Mouse (Mus musculus) intestine, embryonic 16.5 days (tissue): ENCODE measurements around the gene Adamts3. TPM values are rescaled to one million over a fixed set of nuclear protein-coding genes. Genes with fewer than 3 reads are reported as not detected.

Source experiments
- ATAC-seq: fragments of 200-750 bp; cut with Nextera tagmentation; 2 replicates; pipeline ENCODE4 v1.8.0; 2017; ENCODE audit warnings: moderate TSS enrichment, moderate library complexity
- H3K27ac ChIP-seq: fragments of 300-500 bp; sonication (generic); 2 replicates; pipeline ENCODE4 v1.5.1; 2014; ENCODE audit warnings: mild to moderate bottlenecking, low read length
- H3K27me3 ChIP-seq: fragments of 300-500 bp; sonication (generic); replicated peaks from 2 replicates; pipeline ENCODE4 v1.6.1; 2014; ENCODE audit warnings: low read length, control low read depth, mixed read lengths; ENCODE audit not compliant: control insufficient read depth, insufficient read depth
- H3K36me3 ChIP-seq: fragments of 300-500 bp; sonication (generic); 2 replicates; pipeline ENCODE4 v1.6.1; 2014; ENCODE audit warnings: low read length, control low read depth; ENCODE audit not compliant: control insufficient read depth, insufficient read depth
- H3K4me1 ChIP-seq: fragments of 300-500 bp; sonication (generic); 2 replicates; pipeline ENCODE4 v1.6.1; 2014; ENCODE audit warnings: low read length, control low read depth, mixed read lengths; ENCODE audit not compliant: control insufficient read depth, insufficient read depth
- H3K4me2 ChIP-seq: fragments of 300-500 bp; sonication (generic); 2 replicates; pipeline ENCODE4 v1.6.1; 2014; ENCODE audit warnings: low read depth, low read length, control low read depth
- H3K4me3 ChIP-seq: fragments of 300-500 bp; sonication (generic); 2 replicates; pipeline ENCODE4 v1.5.1; 2014; ENCODE audit warnings: mild to moderate bottlenecking, low read length
- H3K9ac ChIP-seq: fragments of 300-500 bp; sonication (generic); 2 replicates; pipeline ENCODE4 v1.6.1; 2014; ENCODE audit warnings: low read depth, low read length
- H3K9me3 ChIP-seq: fragments of 300-500 bp; sonication (generic); 2 replicates; pipeline ENCODE4 v1.6.1; 2016; ENCODE audit warnings: low read length, control low read depth; ENCODE audit not compliant: control insufficient read depth
- WGBS: fragments of 180-500 bp; shearing (Covaris S2); extraction: QIAGEN DNeasy Blood & Tissue Kit; methylation state at CpG from one replicate; pipeline ENCODE4 v1.1.7; 2014; 5-methylcytosine and 5-hydroxymethylcytosine counted together
- polyA plus RNA-seq: library from polyadenylated mRNA; unstranded; fragments of >200 nt; fragmentation: Nextera tagmentation; extraction: Ambion mirVana; gene quantifications from 2 replicates; pipeline ENCODE4 v1.2.1, GENCODE M21; 2015

Gene Adamts3
- 1.4 and 1.5 TPM in 2 replicates for polyA plus RNA-seq

DNA sequence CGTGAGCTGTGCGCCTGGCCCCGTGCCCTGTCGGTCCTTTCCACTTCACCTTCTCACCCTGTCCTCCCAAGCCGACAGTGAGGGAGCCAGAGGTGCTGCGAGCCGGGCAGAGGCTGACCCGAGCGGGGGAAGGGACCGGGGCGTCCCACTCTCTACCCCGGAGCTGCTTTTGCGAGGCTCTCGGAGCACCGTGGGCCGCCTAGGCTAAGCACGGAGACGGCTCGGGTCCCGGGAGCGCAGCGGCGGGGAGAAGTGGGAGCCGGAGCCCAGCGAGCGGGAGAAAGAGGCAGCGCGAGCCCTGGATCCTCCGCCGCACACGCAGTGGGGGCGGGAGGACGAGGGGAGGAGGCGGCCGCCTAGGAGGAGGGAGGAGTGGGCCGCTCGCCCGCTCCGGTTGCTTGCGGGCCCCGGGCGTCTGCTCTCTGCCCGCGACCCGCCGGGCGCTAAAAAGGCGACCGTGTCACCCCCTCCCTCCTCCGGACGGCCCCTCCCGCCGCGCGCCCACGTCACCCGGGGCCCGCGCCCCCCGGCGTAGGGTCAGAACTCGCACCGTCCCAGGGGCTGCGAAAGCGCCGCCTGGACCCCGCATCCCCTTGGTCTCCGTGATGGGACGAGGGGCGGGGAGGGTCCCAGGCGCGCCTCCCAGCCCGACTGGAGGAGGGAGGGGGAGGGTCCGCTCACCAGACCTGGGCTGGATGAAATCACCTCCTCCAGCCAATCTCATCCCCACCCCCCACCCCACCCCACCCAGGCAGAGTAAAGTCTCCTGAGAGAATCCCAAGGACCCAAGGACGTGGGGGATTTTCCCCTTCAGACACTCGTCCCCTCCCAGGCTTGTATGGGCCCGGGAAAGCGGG is at the start of gene Adamts3:
Gene Adamts3 (minus strand): TSS at position 284 of the 857 bp plus-strand sequence.
- Histone ChIP-seq H3K27ac (peak within 1 kb of the TSS; percentile 56), H3K9me3 (no peaks in the 10 kb centered on the region), H3K27me3 (no peaks in the 10 kb centered on the region), H3K4me1 (no peaks in the 10 kb centered on the region), H3K9ac (peak within 1 kb of the TSS; percentile 69), H3K36me3 (no peaks in the 10 kb centered on the region), H3K4me3 (peak within 1 kb of the TSS; percentile 67), H3K4me2 (peak within 1 kb of the TSS; percentile 100)
- ATAC-seq: peak; percentile 87
- WGBS: under 1% methylated on average over 72 of the region's 78 CpGs

DNA sequence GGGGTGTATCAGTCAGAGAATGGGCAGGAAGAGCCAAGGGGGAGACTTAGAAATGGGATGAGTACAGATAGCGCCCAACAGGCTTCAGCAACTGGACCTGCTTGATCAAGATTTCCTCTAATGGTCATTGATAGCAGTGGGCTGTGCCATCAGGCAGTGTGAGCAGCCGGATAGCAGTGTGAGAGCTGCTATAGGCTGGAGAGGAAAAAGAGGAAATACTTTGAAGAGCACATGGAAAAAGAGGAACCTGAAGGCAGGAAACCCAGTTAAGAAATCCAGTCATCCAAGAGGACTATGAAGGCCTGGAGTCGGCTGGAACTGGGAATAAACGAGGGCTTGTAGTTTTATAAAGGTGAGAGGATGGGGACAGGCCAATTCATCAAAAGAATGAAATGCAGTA is 48.4 kb upstream of the Adamts3 start:
- Histone ChIP-seq H3K4me3 (no peak overlapping the region), H3K4me1 (no peaks in the 10 kb centered on the region), H3K9me3 (no peaks in the 10 kb centered on the region), H3K4me2 (no peak overlapping the region), H3K27ac (no peak overlapping the region), H3K27me3 (no peaks in the 10 kb centered on the region), H3K36me3 (no peaks in the 10 kb centered on the region), H3K9ac (no peak overlapping the region)
- ATAC-seq: no peak
- 75% methylated on average over 4 of the region's 4 CpGs for WGBS

DNA sequence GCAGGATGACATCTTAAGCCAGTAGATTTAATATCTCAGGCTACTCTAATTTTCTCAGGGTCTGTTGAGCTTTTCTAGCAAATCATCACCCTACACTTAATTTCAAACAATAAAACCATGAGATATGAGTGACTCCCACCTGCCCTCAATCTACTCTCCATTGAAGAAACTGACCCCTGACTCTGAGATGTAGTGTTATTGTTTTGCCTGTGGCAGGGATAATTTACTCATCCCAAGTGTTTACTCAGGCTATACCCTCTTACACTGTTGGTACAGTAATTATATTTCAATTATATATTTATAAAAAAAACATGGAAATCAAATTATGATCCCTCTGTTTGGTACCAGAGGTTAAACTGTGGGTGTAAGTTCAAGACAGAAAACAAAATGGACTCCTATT is 29.2 kb upstream of the Adamts3 start:
- Histone ChIP-seq H3K4me1 (no peaks in the 10 kb centered on the region), H3K36me3 (no peaks in the 10 kb centered on the region), H3K27me3 (no peaks in the 10 kb centered on the region), H3K9me3 (no peaks in the 10 kb centered on the region), H3K9ac (no peak overlapping the region), H3K4me3 (no peak overlapping the region), H3K27ac (no peak overlapping the region), H3K4me2 (no peak overlapping the region)
- ATAC-seq: no peak

DNA sequence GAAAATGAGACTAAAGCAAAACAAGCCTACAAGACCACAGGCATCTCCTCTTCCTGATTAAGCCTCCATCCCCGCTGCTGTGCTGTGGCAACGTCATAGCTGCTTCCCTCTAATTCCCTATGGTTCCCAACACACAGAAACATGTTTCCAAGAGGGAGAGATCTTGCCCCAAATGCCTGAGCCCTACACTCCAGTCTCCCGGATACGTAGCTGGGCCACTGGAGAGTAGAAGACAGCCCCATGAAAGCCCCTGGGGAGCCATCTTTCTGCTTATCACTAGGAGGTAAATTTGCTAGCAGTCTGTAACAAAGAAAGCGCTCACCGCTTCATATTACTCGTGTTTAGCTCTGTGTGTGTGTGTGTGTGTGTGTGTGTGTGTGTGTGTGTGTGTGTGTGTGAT is 28.8 kb upstream of the Adamts3 start:
- no peak overlapping the region for H3K27ac ChIP-seq
- H3K36me3 ChIP-seq: no peaks in the 10 kb centered on the region
- H3K27me3 ChIP-seq: no peaks in the 10 kb centered on the region
- H3K9me3 ChIP-seq: no peaks in the 10 kb centered on the region
- ATAC-seq: no peak
- H3K9ac ChIP-seq: no peak overlapping the region
- no peak overlapping the region for H3K4me2 ChIP-seq
- no peaks in the 10 kb centered on the region for H3K4me1 ChIP-seq
- 76% methylated on average over 7 of the region's 7 CpGs for WGBS
- no peak overlapping the region for H3K4me3 ChIP-seq

DNA sequence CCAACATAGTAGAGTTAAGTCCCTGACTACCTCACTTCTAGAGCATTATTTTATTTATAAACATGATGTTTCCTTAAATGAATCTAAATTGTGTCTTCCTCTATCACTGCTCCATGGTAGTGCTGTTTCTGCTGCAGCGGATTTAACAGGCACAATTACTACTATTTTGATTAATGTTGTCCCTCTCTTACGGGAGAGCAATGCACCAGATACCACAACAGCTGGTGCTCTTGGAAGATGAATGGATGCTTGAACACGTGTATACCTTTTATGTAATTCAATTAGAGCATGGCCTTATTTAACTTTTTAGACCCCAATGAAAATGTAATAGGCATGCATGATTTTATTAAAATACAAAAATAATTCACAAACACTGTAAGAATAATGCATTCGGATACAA is 28.4 kb upstream of the Adamts3 start:
- Histone ChIP-seq H3K4me3 (no peak overlapping the region), H3K9ac (no peak overlapping the region), H3K9me3 (no peaks in the 10 kb centered on the region), H3K4me2 (no peak overlapping the region), H3K27ac (no peak overlapping the region), H3K36me3 (no peaks in the 10 kb centered on the region), H3K27me3 (no peaks in the 10 kb centered on the region), H3K4me1 (no peaks in the 10 kb centered on the region)
- 69% methylated on average over 4 of the region's 4 CpGs for WGBS
- ATAC-seq: no peak

DNA sequence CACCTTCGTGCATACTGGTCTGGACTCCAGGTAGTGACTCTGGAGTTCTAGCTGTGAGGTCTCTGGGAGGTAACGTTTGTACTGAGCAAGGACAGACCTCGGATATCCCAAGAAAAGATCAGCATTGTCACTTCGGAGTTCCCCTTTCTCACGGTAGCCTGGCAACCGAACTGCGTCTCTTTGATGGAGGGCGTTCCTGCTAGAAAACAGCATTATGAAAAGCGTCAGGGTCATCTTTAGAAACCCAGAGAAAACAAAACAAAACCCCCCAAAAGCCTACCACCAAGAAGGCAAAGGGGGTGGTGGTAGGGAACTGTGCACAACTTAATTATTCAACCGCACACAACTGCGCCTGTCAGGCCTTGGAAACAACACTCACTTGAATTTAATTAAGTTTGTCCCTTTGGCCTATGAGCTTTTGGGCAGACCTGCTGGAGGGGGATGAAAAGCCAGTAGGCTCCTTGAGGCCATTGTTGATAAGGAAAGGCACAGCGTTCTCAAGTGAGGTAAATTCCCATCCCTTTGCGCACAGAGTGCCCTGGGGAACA is 23.8 kb upstream of the Adamts3 start:
- Histone ChIP-seq H3K27ac (no peak overlapping the region), H3K9ac (no peak overlapping the region), H3K9me3 (no peaks in the 10 kb centered on the region), H3K4me2 (no peak overlapping the region), H3K4me3 (no peak overlapping the region), H3K4me1 (no peaks in the 10 kb centered on the region), H3K27me3 (no peaks in the 10 kb centered on the region), H3K36me3 (no peaks in the 10 kb centered on the region)
- 70% methylated on average over 13 of the region's 13 CpGs for WGBS
- no peak for ATAC-seq

DNA sequence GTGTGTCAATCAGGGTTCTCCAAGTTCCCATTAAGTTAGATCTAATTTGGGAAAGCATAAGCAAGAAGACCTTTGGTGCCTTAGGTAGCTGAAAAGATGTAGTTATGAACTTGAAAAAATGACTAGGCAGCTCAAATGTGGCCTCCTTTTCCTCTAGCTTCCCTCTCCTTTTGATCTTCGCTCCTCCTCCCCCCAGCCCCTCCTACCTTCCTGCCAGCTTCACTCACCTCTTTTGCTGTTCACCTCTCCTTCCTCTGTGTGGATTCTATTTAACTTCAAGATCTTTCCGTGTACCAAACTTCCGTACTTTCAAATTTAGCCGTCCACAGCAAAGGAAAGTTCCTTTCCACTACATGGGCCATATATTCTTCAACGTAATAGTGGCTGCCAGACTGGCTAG is 17.9 kb upstream of the Adamts3 start:
- ATAC-seq: no peak
- Histone ChIP-seq H3K27me3 (no peaks in the 10 kb centered on the region), H3K4me1 (no peaks in the 10 kb centered on the region), H3K4me2 (no peak overlapping the region), H3K9me3 (no peaks in the 10 kb centered on the region), H3K36me3 (no peaks in the 10 kb centered on the region), H3K9ac (no peak overlapping the region), H3K4me3 (no peak overlapping the region), H3K27ac (no peak overlapping the region)
- 82% methylated on average over 5 of the region's 5 CpGs for WGBS

DNA sequence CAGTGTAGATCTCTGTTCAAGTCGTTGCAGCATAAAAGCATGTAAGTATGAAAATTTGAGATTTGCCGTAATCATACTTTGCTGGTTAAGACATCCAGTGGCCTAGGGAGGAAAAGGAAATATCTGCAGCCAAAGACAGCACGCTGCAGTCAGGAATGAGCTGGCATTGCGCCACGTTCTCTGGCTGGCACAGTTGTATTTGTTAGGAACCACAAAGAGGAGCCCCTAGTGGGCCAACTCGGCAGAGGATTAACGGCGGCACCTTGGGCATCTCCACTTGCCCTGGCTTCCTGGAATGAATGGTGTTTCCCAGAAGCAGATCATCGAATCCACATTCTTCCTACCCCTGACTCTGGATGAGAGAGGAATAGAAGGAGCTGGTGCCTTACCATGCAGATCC is 14.4 kb upstream of the Adamts3 start:
- ATAC-seq: no peak
- Histone ChIP-seq H3K4me2 (no peak overlapping the region), H3K4me3 (no peak overlapping the region), H3K9me3 (no peaks in the 10 kb centered on the region), H3K9ac (no peak overlapping the region), H3K27ac (no peak overlapping the region), H3K27me3 (no peaks in the 10 kb centered on the region), H3K4me1 (no peaks in the 10 kb centered on the region), H3K36me3 (no peaks in the 10 kb centered on the region)
- WGBS: 69% methylated on average over 9 of the region's 9 CpGs

DNA sequence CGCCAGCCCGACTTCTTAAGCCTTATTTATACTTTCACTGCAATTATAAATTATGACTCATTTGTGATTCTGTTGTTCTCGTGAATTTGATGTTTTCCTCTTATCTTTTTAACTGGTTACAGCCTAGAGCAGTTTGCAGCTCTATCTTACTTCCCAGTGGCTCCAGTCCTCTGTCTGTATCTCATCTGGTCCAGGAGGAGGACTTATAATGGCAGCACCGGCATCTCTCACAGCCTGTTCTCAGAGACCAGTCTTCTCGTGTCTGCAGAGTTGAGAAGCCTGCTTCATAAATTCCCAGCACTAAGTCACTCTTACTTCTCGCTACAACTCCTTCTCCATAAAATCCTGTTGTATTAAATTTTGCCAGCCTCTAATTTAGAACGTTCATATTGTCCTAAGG is 12.4 kb upstream of the Adamts3 start:
- no peaks in the 10 kb centered on the region for H3K36me3 ChIP-seq
- H3K4me2 ChIP-seq: no peak overlapping the region
- no peak overlapping the region for H3K27ac ChIP-seq
- no peak overlapping the region for H3K9ac ChIP-seq
- WGBS: 69% methylated on average over 7 of the region's 7 CpGs
- no peaks in the 10 kb centered on the region for H3K27me3 ChIP-seq
- H3K9me3 ChIP-seq: no peaks in the 10 kb centered on the region
- H3K4me1 ChIP-seq: no peaks in the 10 kb centered on the region
- no peak overlapping the region for H3K4me3 ChIP-seq
- ATAC-seq: no peak
